Mouse (Mus musculus) cerebellum, adult 18-20 months (tissue): ENCODE results near the gene Il18.

ENCODE experiments used
- DNase-seq, 2 experiments: peaks; one replicate each; pipeline ENCODE4 v3.0.0; 2021

Gene Il18

DNA sequence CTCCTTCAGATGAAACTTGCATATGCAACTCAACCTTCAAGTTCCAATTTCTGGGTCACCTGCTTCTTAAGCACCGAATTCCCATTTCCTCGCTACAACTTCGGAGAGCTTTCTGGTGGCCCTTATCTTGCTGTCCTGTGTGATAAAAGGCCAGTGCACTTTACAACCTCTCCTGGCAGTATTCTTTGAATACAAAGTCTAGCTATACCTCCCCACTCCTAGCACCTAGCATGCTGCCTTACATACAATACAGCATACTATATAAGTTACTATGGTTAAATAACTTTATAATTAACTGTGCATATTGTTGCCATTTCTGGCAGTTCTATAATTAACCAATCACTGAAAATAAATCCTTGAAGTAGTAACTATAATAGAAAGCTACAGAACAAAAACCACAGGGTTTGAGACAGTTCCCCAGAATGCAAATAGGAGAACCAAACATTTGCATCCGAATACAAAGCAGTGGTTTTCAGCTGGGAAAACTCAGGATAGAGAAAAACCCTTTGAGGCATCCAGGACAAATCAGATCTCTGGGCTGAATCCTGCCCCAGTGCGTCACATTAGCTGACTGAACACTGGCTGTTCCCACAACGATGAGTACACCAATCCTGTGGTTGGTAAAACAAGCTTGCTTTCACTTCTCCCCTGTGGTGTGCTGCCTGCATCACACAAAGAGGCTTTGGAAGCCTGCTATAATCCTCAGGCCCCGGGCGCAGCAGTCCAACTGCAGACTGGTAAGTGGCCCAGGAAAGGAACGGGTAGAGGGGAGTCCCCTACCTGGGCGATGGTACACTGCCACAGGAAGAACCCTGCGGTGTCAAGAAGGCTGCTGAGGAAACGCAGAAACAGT, at the start of gene Il18:
TSS of gene Il18 (plus strand) at position 587 of the 853 bp plus-strand sequence.
- DNase-seq, result peak; percentile 14 to 35

- DNase-seq, result no peak
These were observed 49.2 kb upstream of the Il18 start for GRCm38 (mm10) chr9:50505405-50505804.

DNA sequence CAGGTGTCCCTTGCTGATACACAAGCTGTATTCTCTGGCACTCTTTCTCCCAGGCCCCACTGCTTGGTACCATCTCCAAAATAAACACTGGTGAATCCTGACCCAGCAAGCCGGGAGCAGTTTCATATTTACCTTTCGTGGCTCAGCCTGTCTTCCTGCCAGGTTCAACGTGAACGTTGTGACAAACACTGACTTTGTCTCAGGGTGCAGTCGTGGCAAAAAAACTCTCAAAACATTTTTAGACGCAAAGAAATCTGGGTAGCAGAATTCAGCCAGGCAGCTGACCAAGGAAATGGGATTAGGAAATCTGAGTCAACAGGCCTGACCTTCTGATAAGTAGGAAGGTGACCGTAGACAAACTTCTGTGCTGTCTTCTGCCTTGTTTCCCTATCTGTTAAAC, 47.1 kb upstream of the Il18 start:
- DNase-seq, result no peak

GRCm38 (mm10) chr9:50515462-50515861, 39.2 kb upstream of the Il18 start:
- DNase-seq, result no peak

DNA sequence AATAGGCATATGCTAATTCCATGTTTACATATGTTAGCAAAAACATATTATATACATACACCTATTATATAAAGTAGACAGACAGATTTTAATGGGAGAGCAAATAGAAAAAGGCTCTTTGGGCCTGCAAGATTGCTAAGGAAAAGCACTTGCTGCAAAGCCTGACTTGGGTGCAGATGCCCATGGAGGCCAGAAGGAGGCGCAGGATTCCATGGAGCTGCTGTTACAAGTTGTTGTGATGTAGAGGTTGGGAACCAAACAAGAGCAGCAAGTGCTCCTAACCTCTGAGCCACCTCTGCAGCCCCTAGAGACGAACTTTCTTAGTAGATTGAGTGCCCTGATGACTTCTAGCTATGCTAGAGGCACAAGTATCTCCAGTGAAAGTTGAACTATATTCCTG, 35.8 kb upstream of the Il18 start:
- DNase-seq, result no peak

DNA sequence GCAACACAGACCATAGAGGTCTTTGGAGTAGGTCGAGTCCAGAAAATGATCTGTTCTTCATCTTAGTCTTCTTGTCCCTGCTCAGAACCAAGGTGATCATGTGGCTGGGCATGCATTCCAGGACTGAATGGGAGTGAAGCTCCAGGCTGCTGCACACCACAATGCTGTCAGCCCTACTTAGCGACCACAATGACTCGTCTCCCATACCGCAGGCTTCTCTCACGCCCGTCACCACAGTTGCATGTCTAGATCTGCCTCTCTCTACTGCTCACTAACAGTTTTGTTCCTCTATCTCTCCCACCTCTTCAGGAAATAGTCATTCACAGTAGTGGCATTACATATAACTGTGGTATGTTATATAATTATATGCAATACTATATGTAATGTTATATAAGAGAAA, 33.9 kb upstream of the Il18 start:
- DNase-seq, result no peak

GRCm38 (mm10) chr9:50521562-50521961, 33.1 kb upstream of the Il18 start:
- no peak for DNase-seq

DNA sequence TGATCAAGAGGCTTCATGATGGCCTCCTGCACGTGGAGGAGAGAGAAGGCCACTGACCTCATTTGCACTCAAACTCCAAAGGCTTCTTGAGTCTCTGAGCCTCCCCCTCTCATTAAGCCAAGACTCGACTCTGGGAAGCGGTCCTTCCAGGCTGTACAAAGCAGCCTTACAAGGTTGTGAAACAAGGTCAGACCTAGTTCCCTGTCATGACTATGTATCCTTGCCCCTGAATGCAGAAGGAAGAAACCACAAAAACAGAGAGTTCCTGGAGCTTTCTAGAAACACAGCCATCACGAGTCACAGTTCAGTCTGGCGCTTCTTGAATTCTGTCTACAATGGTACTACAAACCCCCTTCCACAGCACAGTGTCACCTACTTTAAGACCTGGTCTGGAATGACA, 32.1 kb upstream of the Il18 start:
- no peak for DNase-seq

DNA sequence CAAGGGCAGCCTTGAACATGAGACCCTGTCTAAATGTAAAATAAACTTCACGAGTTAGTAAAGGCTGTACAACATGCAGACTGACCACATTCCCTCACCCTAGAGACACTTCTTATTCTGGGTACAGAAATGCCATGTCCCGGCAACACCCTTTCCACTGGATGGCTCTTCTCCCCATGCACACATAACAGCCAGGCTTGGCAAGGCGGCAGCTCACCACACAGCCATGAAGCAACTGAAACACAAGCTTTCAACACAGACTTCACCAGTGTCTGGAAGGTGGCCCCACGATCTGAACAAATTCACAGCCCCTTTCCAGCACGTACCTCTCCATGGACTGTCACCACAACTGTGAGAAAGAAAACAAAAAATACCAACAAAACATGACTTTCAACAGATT, 29.7 kb upstream of the Il18 start:
- DNase-seq, result no peak

DNA sequence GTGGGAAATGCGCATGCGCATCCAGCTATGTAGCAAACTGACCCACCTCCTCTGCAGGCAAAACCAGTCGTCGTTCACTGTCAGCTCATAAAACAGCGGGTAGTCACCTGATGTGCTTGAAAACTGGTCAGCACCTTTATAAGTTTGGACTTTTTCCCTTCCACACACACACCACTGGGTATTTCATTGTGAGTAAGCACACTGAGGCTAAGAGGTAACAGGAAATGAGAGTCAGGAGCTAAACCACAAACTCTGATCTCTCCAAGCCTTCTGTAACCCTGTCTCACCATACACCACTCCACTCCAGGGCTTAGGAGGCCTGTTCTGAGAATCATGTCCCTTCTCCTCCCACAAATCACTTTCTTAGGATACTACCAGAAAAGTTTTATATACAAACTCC, 29.0 kb upstream of the Il18 start:
- DNase-seq, result no peak

DNA sequence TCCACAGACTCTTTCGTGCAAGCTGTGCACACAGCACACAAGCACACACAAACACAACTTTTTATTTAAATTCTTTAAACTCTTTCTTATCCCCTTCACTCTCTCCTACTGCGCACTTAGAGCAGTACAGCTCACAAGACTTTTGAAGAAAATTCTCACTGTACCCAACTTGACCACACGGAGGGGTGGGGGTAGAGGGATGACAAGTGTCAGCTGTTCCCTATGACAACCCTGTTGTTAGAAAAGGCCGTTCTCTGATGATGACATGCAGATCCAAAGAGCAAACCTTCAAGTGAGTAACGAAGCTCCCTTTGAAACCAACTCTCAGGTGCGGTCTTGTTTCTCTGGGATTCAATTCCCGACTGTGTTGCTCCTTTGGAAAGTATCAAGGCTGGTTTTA, 26.8 kb upstream of the Il18 start:
- DNase-seq, result peak in 1 of 2 experiments; percentile 3

GRCm38 (mm10) chr9:50528293-50528892, 26.2 kb upstream of the Il18 start, which contains the start of gene Pts:
Pts (minus strand) TSS chr9:50528724.
- peak; percentile 97 to 98 for DNase-seq

DNA sequence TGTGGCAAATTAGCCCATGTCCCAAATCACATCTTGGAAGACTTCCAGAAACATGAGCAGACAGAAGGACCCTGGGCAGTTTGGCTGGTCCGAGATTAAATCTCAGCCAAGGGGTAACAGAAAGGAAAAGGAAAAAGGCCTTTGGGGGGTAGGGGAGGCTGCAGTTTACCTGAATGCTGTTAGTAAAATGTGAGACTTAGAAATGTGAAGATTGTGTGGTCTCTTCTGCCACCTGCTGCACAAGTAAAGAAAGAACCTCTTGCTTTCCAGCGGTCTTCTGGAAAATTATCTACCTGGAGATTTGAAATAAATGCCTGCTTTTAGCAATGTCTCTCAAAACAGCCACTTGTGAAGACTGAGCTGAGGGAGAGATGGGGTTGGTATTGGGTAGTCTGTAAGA, 23.7 kb upstream of the Il18 start:
- DNase-seq, result no peak

GRCm38 (mm10) chr9:50533328-50533727, 21.3 kb upstream of the Il18 start:
- DNase-seq, result no peak

DNA sequence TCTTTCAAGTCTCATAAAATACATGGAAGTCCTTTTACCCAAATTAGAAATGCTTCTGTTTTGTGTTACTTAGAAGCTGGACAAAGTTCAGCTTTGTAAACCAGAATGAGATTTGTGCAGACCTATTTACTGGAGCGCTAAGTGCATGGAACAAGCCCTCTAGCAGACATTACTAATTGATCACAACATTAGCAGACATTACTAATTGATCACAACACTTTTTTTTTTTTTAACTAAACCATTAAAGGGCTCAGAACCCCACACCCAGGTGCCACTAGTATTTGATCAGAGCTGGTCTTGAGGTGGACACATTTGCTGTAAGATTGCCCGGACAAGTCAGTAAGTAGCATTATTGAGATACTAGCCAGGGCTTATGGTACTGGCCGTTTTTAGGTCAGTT, 20.8 kb upstream of the Il18 start:
- DNase-seq, result no peak

GRCm38 (mm10) chr9:50535930-50536329, 18.7 kb upstream of the Il18 start:
- no peak for DNase-seq

GRCm38 (mm10) chr9:50536603-50537135, 18.0 kb upstream of the Il18 start:
- no peak for DNase-seq

DNA sequence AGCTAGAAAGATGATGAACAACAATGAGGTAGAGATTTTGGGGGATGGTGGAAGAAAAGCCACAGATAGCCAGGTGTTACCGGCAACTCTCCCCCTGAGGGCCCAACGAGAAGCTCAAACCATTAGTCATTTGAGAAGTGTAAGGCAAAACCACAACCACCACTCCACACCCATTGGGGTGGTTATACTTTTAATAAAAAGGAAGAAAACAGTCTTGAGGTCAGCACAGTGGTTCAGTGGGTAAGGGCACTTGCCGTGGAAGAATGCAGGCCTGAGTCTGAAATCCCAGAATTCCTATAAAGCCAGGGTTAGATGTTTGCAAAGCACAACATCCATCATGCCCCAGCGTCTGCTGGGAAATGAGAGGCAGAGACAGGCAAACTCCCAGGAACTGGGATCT, 17.3 kb upstream of the Il18 start:
- no peak for DNase-seq

DNA sequence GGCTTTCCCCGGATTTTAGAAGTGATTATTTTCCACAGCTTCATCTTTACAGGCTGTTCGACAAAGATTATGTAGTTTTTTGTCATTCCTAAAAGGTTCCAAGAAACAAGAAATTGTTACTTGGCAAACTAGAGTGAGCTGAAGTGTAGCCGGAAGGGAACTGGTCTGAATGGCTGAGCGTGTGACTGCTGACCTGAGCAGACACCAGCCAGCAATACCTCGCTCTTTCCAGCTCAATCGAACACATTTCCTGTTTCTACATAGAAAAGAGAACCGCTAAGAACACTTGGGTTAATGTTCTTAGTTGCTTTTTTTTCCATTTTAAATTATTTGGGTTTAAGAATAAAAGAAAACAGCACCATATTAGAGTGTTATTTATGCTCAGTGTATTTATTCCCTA, 14.5 kb upstream of the Il18 start:
- DNase-seq, result no peak

DNA sequence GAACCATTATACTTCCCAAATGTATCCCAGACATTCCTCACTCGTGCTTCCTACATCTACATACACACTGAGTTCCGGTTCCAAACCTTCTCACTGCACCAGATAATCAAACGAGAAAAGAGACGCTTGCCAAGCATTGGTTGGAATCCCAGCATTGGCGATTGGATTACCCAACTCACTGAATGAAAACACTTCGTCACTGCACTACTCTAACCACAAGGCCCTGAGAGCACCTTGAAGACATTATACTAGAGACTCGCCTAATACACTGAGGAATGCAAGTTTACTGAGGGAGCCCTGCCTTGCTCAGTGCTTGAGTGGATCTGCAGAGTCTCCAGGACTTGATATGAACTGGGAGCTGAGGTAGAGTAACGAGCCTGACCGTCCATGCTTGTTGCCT, 12.2 kb upstream of the Il18 start:
- no peak for DNase-seq

GRCm38 (mm10) chr9:50547859-50548478, 6.7 kb upstream of the Il18 start:
- no peak for DNase-seq

DNA sequence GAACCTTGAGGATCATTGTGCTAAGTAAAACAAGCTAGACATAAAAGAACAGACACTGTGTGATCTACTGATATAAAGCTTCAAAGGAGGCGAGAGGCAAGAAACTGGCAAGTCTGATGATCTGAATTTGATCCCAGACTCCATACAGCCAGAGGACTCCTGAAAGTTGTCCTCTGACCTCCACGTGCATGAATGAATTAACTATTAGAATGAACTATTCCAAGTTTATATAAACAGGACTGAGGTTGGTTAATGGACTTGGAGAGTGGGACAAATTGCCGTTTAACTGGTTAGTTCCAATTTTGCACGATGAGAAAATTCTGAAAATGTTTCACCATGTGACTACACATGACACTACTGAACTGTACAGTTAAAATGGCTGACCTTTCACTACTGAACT, 5.7 kb upstream of the Il18 start:
- no peak for DNase-seq

- DNase-seq, result no peak
These were observed 2.4 kb upstream of the Il18 start for GRCm38 (mm10) chr9:50552206-50552605.

DNA sequence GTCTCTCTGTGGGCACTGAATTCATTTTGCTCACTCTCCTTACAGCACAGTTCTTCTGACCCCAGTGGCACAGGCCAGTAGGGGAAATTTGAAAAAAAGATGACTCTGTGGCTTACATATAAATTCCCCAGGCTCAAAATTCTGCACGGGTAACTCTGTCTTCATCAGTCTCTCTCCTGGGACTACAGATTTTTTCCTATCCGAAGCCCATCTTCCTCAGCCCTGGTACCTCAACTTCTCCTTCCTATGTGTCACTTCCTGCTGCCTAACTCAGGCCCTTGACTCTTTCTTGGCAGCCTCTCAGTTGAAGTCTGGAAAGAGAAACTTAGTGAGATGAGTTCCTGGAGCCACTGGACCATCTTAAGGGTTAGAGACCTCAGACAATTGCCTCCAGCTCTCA, 1.1 kb upstream of the Il18 start:
- DNase-seq, result no peak
